Mouse (Mus musculus): ENCODE measurements around the gene Slc32a1. TPM values are rescaled to one million over a fixed set of nuclear protein-coding genes. Genes with fewer than 3 reads are reported as not detected.

Gene Slc32a1
- polyA plus RNA-seq, 1 experiment: 0.02 TPM

- H3K4me3 ChIP-seq (ENCODE audit: extremely low read depth, insufficient read depth, insufficient read length): no peak overlapping the region
- H3K27me3 ChIP-seq (ENCODE audit: control insufficient read depth, insufficient read depth, low read length): no peaks in the 10 kb centered on the region
- H3K27ac ChIP-seq (ENCODE audit: insufficient read depth, low read length): no peak overlapping the region
These were observed 10.1 kb upstream of the Slc32a1 start for GRCm38 (mm10) chr2:158600517-158600916.

GRCm38 (mm10) chr2:158601326-158601725, 9.2 kb upstream of the Slc32a1 start:
- 95% methylated on average over 1 of the region's 1 CpGs for WGBS
- TF ChIP-seq POLR2A (IDR thresholded peaks at IDR 0.05; ENCODE audit: low read depth, low read length) (no peak), CTCF (IDR thresholded peaks at IDR 0.05; ENCODE audit: extremely low read depth, insufficient read depth, insufficient read length, insufficient replicate concordance) (no peak)
- Histone ChIP-seq H3K4me1 (ENCODE audit: control insufficient read depth, insufficient read depth, insufficient read length) (no peaks in the 10 kb centered on the region), H3K27ac (ENCODE audit: insufficient read depth, low read length) (no peak overlapping the region), H3K4me3 (ENCODE audit: extremely low read depth, insufficient read depth, insufficient read length) (no peak overlapping the region), H3K27me3 (ENCODE audit: control insufficient read depth, insufficient read depth, low read length) (no peaks in the 10 kb centered on the region), H3K36me3 (ENCODE audit: control insufficient read depth, insufficient read depth, low read length) (no peaks in the 10 kb centered on the region)
- DNase-seq (ENCODE audit: low read depth in 1 of 2, low spot score in 2 of 2): no peak

More at GRCm38 (mm10) chr2:158600517-158600916, 10.1 kb upstream of the Slc32a1 start:
- Histone ChIP-seq H3K36me3 (ENCODE audit: control insufficient read depth, insufficient read depth, low read length) (no peaks in the 10 kb centered on the region), H3K4me1 (ENCODE audit: control insufficient read depth, insufficient read depth, insufficient read length) (no peaks in the 10 kb centered on the region)
- TF ChIP-seq POLR2A (IDR thresholded peaks at IDR 0.05; ENCODE audit: low read depth, low read length) (no peak), CTCF (IDR thresholded peaks at IDR 0.05; ENCODE audit: extremely low read depth, insufficient read depth, insufficient read length, insufficient replicate concordance) (no peak)
- no peak for DNase-seq (ENCODE audit: low read depth in 1 of 2, low spot score in 2 of 2)
- WGBS: 31% methylated on average over 3 of the region's 3 CpGs

- H3K36me3 ChIP-seq (ENCODE audit: control insufficient read depth, insufficient read depth, low read length): no peaks in the 10 kb centered on the region
- no peak for DNase-seq (ENCODE audit: low read depth in 1 of 2, low spot score in 2 of 2)
- no peaks in the 10 kb centered on the region for H3K4me1 ChIP-seq (ENCODE audit: control insufficient read depth, insufficient read depth, insufficient read length)
- no peak overlapping the region for H3K4me3 ChIP-seq (ENCODE audit: extremely low read depth, insufficient read depth, insufficient read length)
- no peak for TF ChIP-seq CTCF (IDR thresholded peaks at IDR 0.05; ENCODE audit: extremely low read depth, insufficient read depth, insufficient read length, insufficient replicate concordance)
- no peak for TF ChIP-seq POLR2A (IDR thresholded peaks at IDR 0.05; ENCODE audit: low read depth, low read length)
- no peak overlapping the region for H3K27ac ChIP-seq (ENCODE audit: insufficient read depth, low read length)
- 35% methylated on average over 15 of the region's 15 CpGs for WGBS
- no peaks in the 10 kb centered on the region for H3K27me3 ChIP-seq (ENCODE audit: control insufficient read depth, insufficient read depth, low read length)
These were observed 7.9 kb upstream of the Slc32a1 start for GRCm38 (mm10) chr2:158602663-158603062.

GRCm38 (mm10) chr2:158606511-158606964, 4.0 kb upstream of the Slc32a1 start:
- 5% methylated on average over 4 of the region's 4 CpGs for WGBS
- Histone ChIP-seq H3K36me3 (ENCODE audit: control insufficient read depth, insufficient read depth, low read length) (no peaks in the 10 kb centered on the region), H3K27me3 (ENCODE audit: control insufficient read depth, insufficient read depth, low read length) (peaks cover 17% of the 10 kb centered on the region), H3K4me1 (ENCODE audit: control insufficient read depth, insufficient read depth, insufficient read length) (no peaks in the 10 kb centered on the region; the same call in 1 of the 2 replicates), H3K4me3 (ENCODE audit: extremely low read depth, insufficient read depth, insufficient read length) (no peak overlapping the region), H3K27ac (ENCODE audit: insufficient read depth, low read length) (no peak overlapping the region)
- TF ChIP-seq POLR2A (IDR thresholded peaks at IDR 0.05; ENCODE audit: low read depth, low read length) (no peak), CTCF (IDR thresholded peaks at IDR 0.05; ENCODE audit: extremely low read depth, insufficient read depth, insufficient read length, insufficient replicate concordance) (no peak)
- no peak for DNase-seq (ENCODE audit: low read depth in 1 of 2, low spot score in 2 of 2)

- Histone ChIP-seq H3K36me3 (ENCODE audit: control insufficient read depth, insufficient read depth, low read length) (no peaks in the 10 kb centered on the region), H3K4me1 (ENCODE audit: control insufficient read depth, insufficient read depth, insufficient read length) (peaks cover 5% of the 10 kb centered on the region), H3K27ac (ENCODE audit: insufficient read depth, low read length) (no peak overlapping the region), H3K4me3 (ENCODE audit: extremely low read depth, insufficient read depth, insufficient read length) (no peak overlapping the region), H3K27me3 (ENCODE audit: control insufficient read depth, insufficient read depth, low read length) (peaks cover 33% of the 10 kb centered on the region)
- 3% methylated on average over 27 of the region's 27 CpGs for WGBS
- DNase-seq (ENCODE audit: low read depth in 1 of 2, low spot score in 2 of 2): no peak
- TF ChIP-seq CTCF (IDR thresholded peaks at IDR 0.05; ENCODE audit: extremely low read depth, insufficient read depth, insufficient read length, insufficient replicate concordance) (no peak), POLR2A (IDR thresholded peaks at IDR 0.05; ENCODE audit: low read depth, low read length) (no peak)
These were observed 886 bp upstream of the Slc32a1 start for GRCm38 (mm10) chr2:158609681-158610080.

GRCm38 (mm10) chr2:158611326-158611719, 756 bp downstream of the Slc32a1 start:
- 5% methylated on average over 30 of the region's 30 CpGs for WGBS
- H3K27ac ChIP-seq (ENCODE audit: insufficient read depth, low read length): no peak overlapping the region
- H3K4me1 ChIP-seq (ENCODE audit: control insufficient read depth, insufficient read depth, insufficient read length): peaks cover 6% of the 10 kb centered on the region
- H3K36me3 ChIP-seq (ENCODE audit: control insufficient read depth, insufficient read depth, low read length): no peaks in the 10 kb centered on the region
- TF ChIP-seq CTCF (IDR thresholded peaks at IDR 0.05; ENCODE audit: extremely low read depth, insufficient read depth, insufficient read length, insufficient replicate concordance) (no peak), POLR2A (IDR thresholded peaks at IDR 0.05; ENCODE audit: low read depth, low read length) (no peak)
- H3K27me3 ChIP-seq (ENCODE audit: control insufficient read depth, insufficient read depth, low read length): peaks cover 44% of the 10 kb centered on the region
- no peak for DNase-seq (ENCODE audit: low read depth in 1 of 2, low spot score in 2 of 2)
- no peak overlapping the region for H3K4me3 ChIP-seq (ENCODE audit: extremely low read depth, insufficient read depth, insufficient read length)

GRCm38 (mm10) chr2:158611726-158612670, 1.4 kb downstream of the Slc32a1 start:
- DNase-seq (ENCODE audit: low read depth in 1 of 2, low spot score in 2 of 2): no peak
- no peak overlapping the region for H3K27ac ChIP-seq (ENCODE audit: insufficient read depth, low read length)
- H3K27me3 ChIP-seq (ENCODE audit: control insufficient read depth, insufficient read depth, low read length): peaks cover 44% of the 10 kb centered on the region
- no peaks in the 10 kb centered on the region for H3K36me3 ChIP-seq (ENCODE audit: control insufficient read depth, insufficient read depth, low read length)
- whole genome bisulfite sequencing: 15% methylated on average over 30 of the region's 30 CpGs
- TF ChIP-seq POLR2A (IDR thresholded peaks at IDR 0.05; ENCODE audit: low read depth, low read length) (no peak), CTCF (IDR thresholded peaks at IDR 0.05; ENCODE audit: extremely low read depth, insufficient read depth, insufficient read length, insufficient replicate concordance) (no peak)
- no peak overlapping the region for H3K4me3 ChIP-seq (ENCODE audit: extremely low read depth, insufficient read depth, insufficient read length)
- peaks cover 6% of the 10 kb centered on the region for H3K4me1 ChIP-seq (ENCODE audit: control insufficient read depth, insufficient read depth, insufficient read length)
